Mouse (Mus musculus) ovary, postnatal 14 days (tissue): ENCODE measurements around the gene Mt2.
"Not testable (repeated sequence)": the region's sequence is repeated elsewhere in the genome, so short reads cannot be mapped to it uniquely, and the experiment has no call there.

Experiments used
- DNase-seq: peaks from one replicate; pipeline ENCODE4 v3.0.0; 2022; ENCODE audit warnings: low spot score

Mt2 gene

DNA sequence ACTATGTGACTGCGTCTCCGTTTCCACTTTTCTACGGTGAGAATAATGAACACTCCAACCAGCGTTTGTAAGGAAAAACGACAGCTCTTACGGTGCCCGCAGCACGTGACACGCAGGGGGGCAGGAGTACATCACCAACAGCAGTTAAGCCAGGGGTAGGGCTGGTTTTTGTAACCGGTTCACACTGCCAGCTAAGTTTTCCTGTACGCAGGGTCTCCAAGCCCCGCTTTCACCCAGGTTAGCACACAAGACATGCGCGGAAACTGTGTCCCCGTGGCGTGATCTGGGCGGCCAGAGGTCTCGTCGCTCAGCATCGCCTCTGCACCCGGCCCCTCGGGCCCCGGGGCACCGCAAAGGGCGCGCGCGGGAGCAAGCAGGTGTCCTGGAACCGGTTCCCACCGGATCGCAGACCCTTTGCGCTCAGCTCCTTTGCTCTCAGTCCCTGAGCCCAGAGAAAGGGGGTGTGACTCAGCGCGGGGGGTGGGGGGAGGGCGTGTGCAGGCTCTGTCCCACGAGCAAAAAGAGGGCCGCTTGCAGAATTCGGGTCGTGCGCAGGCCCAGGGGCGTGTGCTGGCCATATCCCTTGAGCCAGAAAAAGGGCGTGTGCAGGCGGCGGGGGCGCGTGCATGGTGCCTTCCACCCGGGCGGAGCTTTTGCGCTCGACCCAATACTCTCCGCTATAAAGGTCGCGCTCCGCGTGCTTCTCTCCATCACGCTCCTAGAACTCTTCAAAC, at the start of gene Mt2:
Mt2 (plus strand) TSS at position 590 of the 734 bp plus-strand sequence.
- peak; percentile 52 for DNase-seq

DNA sequence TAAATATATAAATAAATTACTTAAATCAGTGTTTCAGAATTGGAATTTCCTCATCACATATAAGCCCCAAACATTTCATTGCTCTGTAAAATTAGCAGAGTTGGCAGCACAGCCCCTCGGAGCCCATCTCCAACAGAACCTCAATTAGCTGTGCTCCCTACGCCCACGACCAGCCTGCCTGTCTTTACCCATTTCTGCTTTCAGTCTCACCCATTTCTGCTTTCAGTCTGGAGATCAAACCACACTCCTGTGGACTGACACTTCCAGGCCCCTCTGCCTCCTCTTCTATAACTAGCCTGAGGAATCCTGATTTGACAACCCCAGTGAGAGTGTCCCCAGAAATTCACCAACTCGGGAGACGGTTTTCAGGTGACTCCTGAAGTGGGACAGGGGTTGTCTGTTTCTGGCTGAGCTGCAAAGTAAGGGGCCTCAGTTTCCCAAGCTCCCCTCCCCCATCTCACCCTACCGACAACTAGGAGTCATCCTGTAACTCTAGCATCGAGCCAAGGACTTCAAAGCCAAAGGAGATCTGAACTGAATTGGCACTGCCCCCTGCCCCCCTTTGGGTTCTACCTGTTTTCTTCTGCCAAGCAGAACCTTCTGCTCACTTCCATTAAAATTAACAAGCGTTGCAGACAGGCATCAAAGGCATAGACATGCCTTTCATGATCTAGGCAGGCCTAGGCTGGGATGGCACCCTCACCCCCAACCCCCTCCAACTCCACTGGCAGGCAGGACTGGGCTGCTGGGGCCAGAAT, 49.6 kb upstream of the Mt2 start:
- no peak for DNase-seq

DNA sequence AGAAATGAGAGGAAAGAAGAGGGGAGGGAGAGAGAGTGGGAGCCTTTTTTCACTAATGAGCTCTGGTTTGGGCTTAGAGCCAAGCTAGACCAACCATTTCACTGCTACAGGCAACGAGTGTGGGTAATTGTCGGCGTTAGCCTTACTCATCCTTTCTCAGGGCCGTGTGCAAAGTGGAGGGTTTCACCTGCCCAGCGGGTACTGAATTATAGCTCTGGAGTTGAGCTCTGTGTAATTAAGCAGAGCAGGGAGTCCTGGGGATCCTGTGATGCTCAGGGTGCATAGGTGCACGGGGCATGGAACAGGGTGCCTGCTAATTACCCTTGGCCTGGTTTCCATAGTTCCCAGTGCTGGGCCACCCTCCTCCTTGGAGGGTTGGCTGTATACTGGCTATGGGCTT, 44.8 kb upstream of the Mt2 start:
- DNase-seq, result no peak

DNA sequence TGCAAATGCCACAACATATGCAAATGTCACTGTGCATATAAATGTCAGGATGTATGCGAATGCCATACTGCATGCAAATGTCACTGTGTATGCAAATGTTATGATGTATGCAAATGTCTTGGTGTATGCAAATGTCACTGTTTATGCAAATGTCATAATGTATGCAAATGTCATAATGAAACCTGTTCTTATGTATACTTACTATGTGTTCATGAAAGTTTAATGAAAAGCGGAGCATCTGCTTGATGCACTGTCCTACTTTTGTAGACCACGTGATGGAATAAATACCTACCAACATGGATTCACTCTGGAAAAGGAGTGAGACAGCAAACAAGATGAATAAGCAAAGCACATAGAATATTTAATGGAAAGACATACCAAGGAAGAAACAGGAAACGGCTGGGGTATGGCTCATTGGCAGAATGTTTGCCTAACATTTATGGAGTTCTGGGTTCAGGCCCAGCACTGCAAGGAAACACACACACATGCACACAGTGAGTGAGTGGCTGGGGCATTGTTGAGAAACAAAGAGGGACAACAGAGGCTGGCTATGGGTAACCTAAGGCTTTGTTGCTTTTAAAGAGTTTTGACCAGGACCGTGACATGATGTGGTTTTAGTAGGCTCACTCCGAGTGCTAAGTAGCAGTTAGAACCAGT, 43.2 kb upstream of the Mt2 start:
- no peak for DNase-seq

DNA sequence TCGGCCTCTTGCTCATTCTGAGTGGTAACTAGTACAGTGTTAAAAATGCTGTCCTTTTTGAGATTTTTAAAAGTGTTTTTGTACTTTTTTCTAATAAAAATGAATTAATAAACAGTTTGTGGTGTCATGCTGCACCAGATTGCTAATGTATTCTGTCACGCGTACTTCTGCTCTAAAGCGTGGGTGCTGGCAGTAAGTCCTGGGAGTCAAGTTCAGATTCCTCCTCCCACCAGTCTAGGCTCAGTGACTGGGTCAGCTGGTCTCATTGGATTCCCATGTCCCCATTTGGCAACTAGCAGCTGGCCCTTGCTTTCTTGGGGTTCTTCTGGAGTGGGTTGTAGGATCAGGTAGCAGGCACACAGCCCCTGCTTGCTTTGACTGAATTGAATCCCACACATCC, 42.3 kb upstream of the Mt2 start:
- DNase-seq, result no peak

DNA sequence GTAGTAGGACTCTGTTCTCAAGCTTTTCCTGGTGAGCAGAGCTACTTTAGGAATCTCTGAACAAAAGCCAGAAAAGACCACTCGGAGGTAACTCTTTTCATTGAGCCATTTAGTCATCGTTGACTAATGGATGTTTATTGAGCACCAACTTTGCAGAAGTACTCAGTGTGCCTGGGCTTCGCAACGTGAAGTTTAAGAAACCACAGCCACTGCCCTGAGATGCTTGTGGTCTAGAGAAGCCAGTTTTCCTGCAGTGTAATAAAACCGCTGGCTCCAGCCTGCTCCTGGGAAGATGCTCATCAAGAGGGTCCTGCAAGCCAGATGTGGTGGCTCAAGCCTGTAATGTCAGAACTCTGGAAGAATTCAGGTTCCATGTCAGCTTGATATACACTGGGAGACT, 40.4 kb upstream of the Mt2 start:
- DNase-seq, result no peak

DNA sequence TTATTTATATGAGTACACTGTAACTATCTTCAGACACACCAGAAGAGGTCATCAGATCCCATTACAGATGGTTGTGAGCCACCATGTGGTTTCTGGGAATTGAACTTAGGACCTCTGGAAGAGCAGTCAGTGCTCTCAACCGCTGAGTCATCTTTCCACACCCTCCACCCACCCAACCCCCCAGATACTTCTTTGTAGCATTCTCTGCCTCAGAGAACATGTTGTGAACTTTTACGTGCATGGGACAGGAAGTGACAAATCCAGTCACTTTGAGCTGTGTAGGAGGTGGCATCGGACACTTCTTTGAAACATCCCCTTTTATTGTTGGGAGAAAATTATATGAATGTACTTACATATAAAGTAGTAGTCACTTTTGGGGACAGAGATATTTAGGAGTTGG, 37.9 kb upstream of the Mt2 start:
- DNase-seq, result not testable (repeated sequence)

DNA sequence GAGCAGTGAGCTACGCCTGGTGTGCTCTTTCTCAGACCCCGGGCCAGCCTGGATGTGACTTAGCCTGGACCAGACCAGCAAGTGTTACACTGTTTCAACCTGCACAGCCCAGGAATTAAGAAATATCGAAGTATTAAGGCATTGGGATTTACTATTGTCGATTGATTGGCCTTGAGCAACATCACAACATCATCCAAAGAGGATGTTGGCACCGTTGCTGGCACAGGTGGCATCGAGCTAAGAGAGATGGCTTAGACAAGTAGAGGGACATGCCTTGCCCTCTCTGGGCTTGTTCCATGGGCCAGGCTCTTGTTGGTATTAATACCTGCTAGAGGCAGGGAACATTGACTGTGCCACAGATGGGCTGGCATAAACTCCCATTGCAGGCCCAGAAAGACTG, 36.9 kb upstream of the Mt2 start:
- DNase-seq, result no peak

DNA sequence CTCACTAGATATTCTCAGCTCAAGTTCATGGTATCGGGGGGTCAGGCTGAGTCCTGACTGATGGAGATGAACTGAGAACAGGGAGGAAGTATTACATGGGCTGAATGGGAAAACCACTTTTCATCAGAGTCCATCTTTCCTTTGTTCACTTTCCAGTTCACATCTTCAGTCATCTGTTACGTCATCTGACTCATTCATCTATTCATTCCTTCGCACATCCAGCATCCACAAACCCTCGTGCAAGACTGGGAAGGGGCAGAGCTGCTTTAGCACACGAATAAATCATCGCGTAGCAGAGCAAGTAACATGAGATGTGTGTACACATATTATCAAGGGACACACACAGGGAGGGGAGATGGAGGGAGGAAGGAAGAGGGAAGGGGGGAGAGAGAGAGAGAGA, 36.3 kb upstream of the Mt2 start:
- DNase-seq, result no peak

DNA sequence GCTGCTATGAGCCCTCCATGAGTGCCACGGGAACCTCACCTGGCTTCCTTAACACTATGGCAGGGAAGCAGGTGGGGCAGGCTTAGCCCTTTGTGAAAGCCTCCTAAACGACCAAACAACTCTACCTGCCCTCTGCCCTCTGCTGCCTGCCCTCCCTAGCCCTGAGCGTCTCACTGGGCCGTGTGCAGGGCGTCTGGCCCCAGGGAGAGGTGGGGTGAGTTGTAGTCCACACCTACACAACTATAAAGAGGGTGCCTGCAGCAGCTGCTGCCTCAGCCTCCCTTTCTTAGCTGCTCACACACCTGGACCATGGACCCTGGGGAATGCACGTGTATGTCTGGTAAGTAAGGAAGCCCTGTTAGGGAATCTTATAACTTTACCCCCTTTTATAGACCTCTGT, 35.5 kb upstream of the Mt2 start, which contains the start of gene Mt4:
Mt4 (plus strand) TSS at position 265 of the 400 bp plus-strand sequence.
- DNase-seq, result no peak

DNA sequence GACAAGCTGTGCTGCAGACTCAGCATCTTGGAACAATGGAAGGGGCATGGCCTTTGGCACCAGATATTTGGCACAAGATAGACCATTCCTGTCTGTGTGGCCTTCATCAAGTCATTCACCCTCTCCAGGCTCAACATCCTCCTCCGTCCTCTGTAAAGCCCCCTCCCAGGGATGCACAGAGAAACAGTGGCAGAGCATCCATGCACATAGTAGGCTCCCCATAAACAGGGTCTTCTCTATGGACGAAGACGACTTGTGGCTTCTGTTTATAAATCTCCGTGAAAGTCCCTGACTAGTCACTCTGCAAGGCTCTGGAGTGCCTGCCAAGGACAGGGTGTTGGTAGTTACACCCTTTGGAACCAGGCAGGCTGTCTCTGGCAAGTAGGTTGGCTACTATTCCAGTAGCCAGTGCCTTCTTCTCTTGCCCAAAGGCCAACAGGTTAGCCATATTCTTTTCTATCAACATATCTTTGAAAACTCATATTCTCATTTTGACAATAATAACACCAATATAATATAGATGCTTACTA, 32.1 kb upstream of the Mt2 start:
- no peak for DNase-seq

DNA sequence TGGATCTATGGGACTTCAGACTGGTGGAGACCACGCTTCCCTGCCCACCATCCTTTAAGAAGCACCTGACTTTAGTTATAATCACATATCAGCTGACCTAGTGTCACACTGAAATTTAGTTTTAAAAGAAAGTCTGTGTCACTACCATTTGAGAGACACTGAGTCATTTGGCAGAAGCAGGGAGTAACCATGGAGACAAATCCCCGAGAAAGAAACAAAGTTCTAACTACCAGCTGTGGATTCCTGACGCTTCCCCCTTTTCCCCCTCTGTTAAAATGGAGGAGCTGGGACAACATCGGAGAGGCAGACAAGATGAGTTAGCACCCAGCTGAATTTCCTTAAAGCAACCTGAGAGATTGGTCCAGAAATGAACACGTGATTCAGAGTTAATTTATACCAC, 24.2 kb upstream of the Mt2 start:
- DNase-seq, result no peak

DNA sequence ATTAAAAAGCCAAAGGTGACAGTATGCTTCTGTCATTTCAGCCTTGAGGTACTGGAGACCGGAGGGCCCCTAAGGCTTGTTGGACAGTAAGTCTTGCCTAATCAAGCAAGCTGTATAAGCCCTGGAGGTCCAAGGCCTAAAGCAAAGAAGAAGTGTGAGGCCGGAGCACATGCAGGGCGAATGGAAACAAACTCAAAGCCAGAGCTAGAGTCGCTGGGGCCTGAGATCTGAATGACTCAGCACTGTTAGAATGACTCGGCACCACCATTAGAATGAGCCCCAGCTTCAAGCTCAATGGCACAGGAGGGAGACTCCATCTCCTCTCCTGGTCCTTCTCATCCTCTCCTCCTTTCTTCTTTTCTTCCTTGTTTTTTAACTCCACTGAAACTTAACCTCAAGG, 21.5 kb upstream of the Mt2 start:
- DNase-seq, result no peak

DNA sequence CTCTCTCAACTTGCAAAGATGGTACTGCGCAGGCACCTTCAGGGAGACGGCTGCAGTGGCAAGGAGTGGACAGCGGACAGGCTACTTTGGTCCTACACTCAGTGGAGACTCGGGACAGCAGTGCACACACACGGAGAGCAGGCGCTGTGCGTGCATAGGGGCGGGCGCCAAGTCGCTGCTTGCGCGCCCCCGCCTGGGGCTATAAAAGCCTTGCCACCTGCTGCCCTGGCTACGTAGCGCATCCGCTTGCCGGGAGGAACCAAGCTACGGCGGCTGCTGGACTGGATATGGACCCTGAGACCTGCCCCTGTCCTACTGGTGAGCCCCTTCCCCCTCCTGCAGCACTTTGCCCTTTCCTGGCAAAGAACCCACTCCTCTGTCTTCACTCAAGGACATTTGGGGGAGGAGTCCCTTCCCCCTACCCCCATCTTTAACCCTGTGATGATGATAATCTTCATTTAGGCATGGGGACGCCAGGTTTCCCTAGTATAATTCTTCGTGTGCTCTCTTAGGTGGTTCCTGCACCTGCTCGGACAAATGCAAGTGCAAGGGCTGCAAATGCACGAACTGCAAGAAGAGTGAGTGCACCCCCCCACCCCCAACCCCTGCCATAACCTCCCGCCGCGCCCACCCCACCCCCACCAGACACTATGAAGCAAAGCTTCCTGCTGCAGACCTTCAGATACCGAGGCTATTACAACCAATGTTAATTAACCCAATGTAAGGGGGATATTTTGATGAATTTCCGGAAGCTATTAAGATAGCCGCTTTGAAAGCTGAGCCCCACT, 19.8 kb upstream of the Mt2 start, which contains the start of gene Mt3:
Mt3 (plus strand) TSS at position 95 of the 788 bp plus-strand sequence.
- DNase-seq, result peak; percentile 31

DNA sequence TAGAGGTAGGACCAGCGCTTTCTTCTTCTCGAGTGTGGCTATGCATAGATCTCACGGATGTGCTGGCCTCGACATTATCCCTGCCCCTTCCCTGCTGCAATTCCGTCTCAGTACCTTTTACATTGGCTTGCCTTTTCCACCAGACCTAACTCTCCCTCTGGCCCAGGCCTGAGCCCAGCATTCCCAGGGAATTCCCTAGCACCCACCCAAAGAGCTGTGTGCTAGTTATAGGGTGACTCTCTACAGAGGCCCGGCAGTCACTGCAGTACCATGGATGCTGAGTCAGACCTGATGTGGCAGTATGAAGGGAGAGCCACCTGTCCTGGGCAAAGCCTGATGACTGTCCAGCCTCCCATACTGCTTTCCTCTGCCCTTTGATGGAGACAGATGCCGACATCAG, 19.0 kb upstream of the Mt2 start:
- no peak for DNase-seq

DNA sequence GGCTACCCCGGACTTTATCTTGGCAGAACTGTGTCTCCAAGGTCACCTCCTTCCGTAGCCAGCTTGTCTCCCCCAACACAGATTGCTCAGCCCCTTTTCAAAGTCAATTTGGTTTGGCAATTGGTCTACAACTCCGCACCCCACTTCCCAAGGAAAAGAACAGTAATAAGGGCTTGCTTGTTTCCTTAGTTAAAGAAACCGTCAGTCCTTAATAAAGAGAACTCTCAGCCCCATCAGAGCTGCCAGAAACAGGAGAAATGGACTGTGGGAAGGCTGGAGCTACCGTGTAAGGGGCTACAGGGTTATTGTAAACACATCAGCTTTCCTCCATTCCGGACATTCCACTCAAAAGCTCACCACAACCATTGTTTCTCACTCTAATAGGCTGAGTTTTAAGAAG, 17.9 kb upstream of the Mt2 start:
- no peak for DNase-seq

DNA sequence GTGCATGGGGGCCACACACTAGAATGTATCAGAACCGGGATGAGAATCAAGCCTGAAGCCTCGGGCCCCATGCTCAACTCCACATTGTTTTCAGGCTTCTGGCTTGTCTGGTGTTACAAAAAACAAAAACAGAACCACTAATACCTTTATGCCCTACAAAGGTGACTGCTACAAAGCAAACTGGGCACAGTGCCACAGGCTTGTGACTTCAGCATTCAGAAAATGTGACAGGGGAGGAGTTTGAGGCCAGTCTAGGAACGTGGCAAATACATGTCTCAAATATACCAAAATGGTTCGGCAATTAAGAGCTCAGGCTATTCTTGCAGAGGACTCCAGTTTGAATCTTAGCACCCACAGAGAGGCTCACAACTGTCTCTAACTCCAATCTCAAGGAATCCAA, 16.4 kb upstream of the Mt2 start:
- no peak for DNase-seq

DNA sequence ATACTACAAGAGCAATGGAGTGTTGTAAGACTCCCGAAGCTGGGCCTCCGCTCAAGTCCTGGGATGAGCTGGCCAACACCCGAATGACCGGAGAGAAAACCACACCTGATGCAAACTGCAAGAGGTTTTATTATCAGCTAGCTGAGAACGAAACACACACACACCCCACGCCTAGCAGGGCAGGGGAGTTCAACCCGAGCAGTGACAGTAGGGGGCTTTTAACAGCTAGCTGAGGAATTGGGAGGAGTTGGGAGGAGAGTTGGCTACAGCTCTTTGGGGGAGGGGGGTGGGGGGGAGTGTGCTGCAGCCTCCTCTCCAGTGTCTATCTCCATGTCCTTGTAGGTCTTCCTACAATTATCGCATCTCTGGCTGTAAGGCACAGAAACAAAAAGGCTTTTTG, 6.7 kb upstream of the Mt2 start:
- not testable (repeated sequence) for DNase-seq

DNA sequence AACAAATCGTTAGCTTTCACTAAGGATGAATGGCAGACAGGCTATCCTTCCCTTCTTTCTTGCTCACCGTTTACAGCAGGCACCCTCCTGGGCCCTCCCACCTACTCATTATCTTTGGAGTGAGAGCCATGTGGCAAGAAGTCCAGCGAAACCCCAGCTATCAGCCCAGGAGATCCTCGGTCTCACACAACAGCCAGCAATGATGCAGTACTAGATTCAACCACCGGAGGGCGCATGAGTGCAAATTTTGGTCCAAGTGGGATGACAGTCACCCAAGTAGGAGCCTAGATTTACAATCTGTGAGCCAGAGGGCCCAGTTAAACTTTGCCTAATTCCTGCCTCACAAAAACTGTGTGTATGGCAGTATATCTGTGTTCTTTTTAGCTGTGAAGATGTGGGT, 5.2 kb upstream of the Mt2 start:
- DNase-seq, result peak; percentile 88

DNA sequence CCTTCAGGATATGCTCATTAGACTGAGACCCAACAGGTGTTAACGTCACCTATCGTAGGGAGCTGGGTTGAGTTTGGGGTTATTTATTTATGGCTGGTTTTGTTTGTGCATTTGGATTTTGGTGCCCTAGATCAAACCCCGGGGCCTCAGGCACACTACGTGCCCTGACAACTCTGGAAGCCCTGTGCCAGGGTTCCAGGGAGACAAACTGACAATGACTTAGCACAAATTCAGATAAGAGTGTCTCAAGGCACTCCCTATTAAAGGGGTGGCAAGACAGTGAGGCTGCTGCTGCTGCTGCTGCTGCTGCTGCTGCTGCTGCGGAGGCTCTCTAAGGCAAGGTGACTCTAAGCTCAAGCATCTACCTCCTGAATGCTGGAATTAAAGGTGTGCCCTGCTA, 2.9 kb upstream of the Mt2 start:
- DNase-seq, result no peak

DNA sequence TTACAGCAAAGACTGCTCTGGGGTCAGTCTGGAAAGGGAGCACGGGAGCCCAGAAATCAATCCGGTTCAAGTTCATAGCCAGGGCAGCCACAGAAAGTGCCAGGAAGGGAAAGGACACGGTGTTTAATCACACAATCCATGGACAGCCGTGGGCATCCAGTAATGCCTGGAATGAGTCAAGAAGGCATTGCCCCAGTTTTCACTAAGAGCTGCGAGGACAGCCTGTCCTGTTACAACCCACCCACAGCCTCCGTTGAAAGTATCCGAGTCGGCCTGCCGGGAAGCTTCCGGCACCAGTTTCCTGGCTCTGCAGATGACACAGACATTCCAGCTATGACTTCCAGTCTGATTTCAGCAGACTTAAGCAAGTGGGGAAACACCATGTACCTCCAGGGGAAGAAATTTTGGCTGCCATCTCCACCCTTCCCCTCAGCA, 1.1 kb upstream of the Mt2 start:
- DNase-seq, result no peak
